Mouse (Mus musculus) MEL (cell line): Measurements from ENCODE around the gene Ndufs2. TPM values are rescaled to one million over a fixed set of nuclear protein-coding genes. Genes with fewer than 3 reads are reported as not detected.

ENCODE experiments used
- DNase-seq: peaks from one replicate; pipeline ENCODE4 v3.0.0; 2011; ENCODE audit warnings: low read depth, low spot score
- H3K27ac ChIP-seq: 2 replicates; pipeline ENCODE4 v1.5.1; 2012; ENCODE audit warnings: low read depth, mild to moderate bottlenecking, control low read depth, low read length, moderate library complexity; ENCODE audit not compliant: control insufficient read depth
- H3K27me3 ChIP-seq, 2 experiments: fragments of 150-350 bp in 1 of 2; sonication (generic) in 1 of 2; 2 replicates each; pipeline ENCODE4 v1.6.1; 2012; ENCODE audit warnings: low read length in 2 of 2, mild to moderate bottlenecking in 2 of 2, improper control_type of control experiment in 1 of 2, moderate library complexity in 1 of 2; ENCODE audit not compliant: insufficient read depth in 2 of 2, control insufficient read depth in 1 of 2
- H3K36me3 ChIP-seq, 2 experiments: 2 replicates each; pipeline ENCODE4 v1.6.1; 2012 to 2014; ENCODE audit warnings: low read length in 2 of 2, improper control_type of control experiment in 1 of 2, inconsistent platforms in 1 of 2, mild to moderate bottlenecking in 1 of 2; ENCODE audit not compliant: insufficient read depth in 2 of 2, control insufficient read depth in 1 of 2
- H3K4me1 ChIP-seq, 2 experiments: fragments of 150-350 bp in 1 of 2; sonication (generic) in 1 of 2; 2 replicates each; pipeline ENCODE4 v1.6.1; 2012; ENCODE audit warnings: low read length in 2 of 2, improper control_type of control experiment in 1 of 2, mild to moderate bottlenecking in 1 of 2; ENCODE audit not compliant: insufficient read depth in 2 of 2, control insufficient read depth in 1 of 2
- H3K4me3 ChIP-seq, 2 experiments: fragments of 150-350 bp in 1 of 2; sonication (generic) in 1 of 2; 2 replicates each; pipeline ENCODE4 v1.5.1; 2012; ENCODE audit warnings: low read depth in 2 of 2, low read length in 2 of 2, mild to moderate bottlenecking in 2 of 2, moderate library complexity in 2 of 2, control low read depth in 1 of 2, improper control_type of control experiment in 1 of 2; ENCODE audit not compliant: control insufficient read depth in 1 of 2, insufficient read depth in 1 of 2
- H3K79me2 ChIP-seq: 2 replicates; pipeline ENCODE4 v1.6.1; 2012; ENCODE audit warnings: mild to moderate bottlenecking, low read length, moderate library complexity; ENCODE audit not compliant: control insufficient read depth, poor library complexity, insufficient read depth
- H3K9ac ChIP-seq: 2 replicates; pipeline ENCODE4 v1.6.1; 2012; ENCODE audit warnings: low read depth, mild to moderate bottlenecking, control low read depth, low read length, moderate library complexity; ENCODE audit not compliant: control insufficient read depth, poor library complexity, severe bottlenecking
- H3K9me3 ChIP-seq: fragments of 150-350 bp; sonication (generic); replicated peaks from 2 replicates; pipeline ENCODE4 v1.6.1; 2012; ENCODE audit warnings: mild to moderate bottlenecking, low read length, improper control_type of control experiment, moderate library complexity; ENCODE audit not compliant: insufficient read depth
- E2F4 ChIP-seq: IDR thresholded peaks from 2 replicates; pipeline ENCODE4 v1.6.1; 2011; ENCODE audit warnings: low read depth, low read length, improper control_type of control experiment, borderline replicate concordance
- EP300 ChIP-seq, 2 experiments: IDR thresholded peaks; 2 replicates each; pipeline ENCODE4 v1.6.1; 2011; ENCODE audit warnings: improper control_type of control experiment in 2 of 2, low read length in 2 of 2, low read depth in 1 of 2, mild to moderate bottlenecking in 1 of 2
- GABPA ChIP-seq: IDR thresholded peaks from 2 replicates; pipeline ENCODE4 v1.6.1; 2012; ENCODE audit warnings: low read depth, mild to moderate bottlenecking, inconsistent platforms, low read length, improper control_type of control experiment, moderate library complexity
- JUND ChIP-seq: IDR thresholded peaks from 2 replicates; pipeline ENCODE4 v1.6.1; 2011; ENCODE audit warnings: low read depth, mild to moderate bottlenecking, improper control_type of control experiment, low read length
- MXI1 ChIP-seq: IDR thresholded peaks from 2 replicates; pipeline ENCODE4 v1.6.1; 2011; ENCODE audit warnings: mild to moderate bottlenecking, low read depth, low read length, improper control_type of control experiment
- MYC ChIP-seq: IDR thresholded peaks from 2 replicates; pipeline ENCODE4 v1.6.1; 2011; ENCODE audit warnings: low read depth, mild to moderate bottlenecking, low read length, improper control_type of control experiment, moderate library complexity
- POLR2A ChIP-seq, 2 experiments: IDR thresholded peaks; 2 replicates each; pipeline ENCODE4 v1.6.1; 2011 to 2012; ENCODE audit warnings: low read length in 2 of 2, mild to moderate bottlenecking in 2 of 2, control low read depth in 1 of 2, improper control_type of control experiment in 1 of 2, low read depth in 1 of 2, moderate library complexity in 1 of 2; ENCODE audit not compliant: control insufficient read depth in 1 of 2, insufficient read depth in 1 of 2, poor library complexity in 1 of 2
- POLR2AphosphoS2 ChIP-seq: IDR thresholded peaks from 2 replicates; pipeline ENCODE4 v1.6.1; 2011; ENCODE audit warnings: low read length, improper control_type of control experiment
- RCOR1 ChIP-seq: IDR thresholded peaks from 2 replicates; pipeline ENCODE4 v1.6.1; 2012; ENCODE audit warnings: low read depth, mild to moderate bottlenecking, inconsistent platforms, low read length, improper control_type of control experiment
- TBP ChIP-seq: IDR thresholded peaks from 2 replicates; pipeline ENCODE4 v1.8.0; 2011; ENCODE audit warnings: low read depth, low read length, improper control_type of control experiment
- USF1 ChIP-seq: IDR thresholded peaks from 2 replicates; pipeline ENCODE4 v1.6.1; 2014; ENCODE audit warnings: low read depth, mild to moderate bottlenecking, inconsistent platforms, low read length, improper control_type of control experiment, moderate library complexity
- USF2 ChIP-seq, 2 experiments: IDR thresholded peaks; 2 replicates each; pipeline ENCODE4 v1.6.1; 2011 to 2012; ENCODE audit warnings: improper control_type of control experiment in 2 of 2, low read length in 2 of 2, borderline replicate concordance in 1 of 2, inconsistent platforms in 1 of 2, low read depth in 1 of 2, mild to moderate bottlenecking in 1 of 2; ENCODE audit not compliant: insufficient read depth in 1 of 2
- ZKSCAN1 ChIP-seq: IDR thresholded peaks from 2 replicates; pipeline ENCODE4 v1.6.1; 2012; ENCODE audit warnings: low read depth, mild to moderate bottlenecking, inconsistent platforms, low read length, improper control_type of control experiment, moderate library complexity
- ZMIZ1 ChIP-seq: IDR thresholded peaks from 2 replicates; pipeline ENCODE4 v1.6.1; 2012; ENCODE audit warnings: low read depth, mild to moderate bottlenecking, inconsistent platforms, low read length, improper control_type of control experiment, moderate library complexity
- polyA plus RNA-seq, 2 experiments: library from polyadenylated mRNA; stranded (reverse) in 1 of 2; unstranded in 1 of 2; fragments of >175 nt in 1 of 2; fragments of >200 nt in 1 of 2; gene quantifications; 2 replicates each; pipeline versions ENCODE4 v1.2.1 to v1.2.4; 2012; ENCODE audit warnings: low replicate concordance in 2 of 2, low read depth in 1 of 2; ENCODE audit not compliant: insufficient read length in 2 of 2, insufficient read depth in 1 of 2, missing spikeins in 1 of 2
- total RNA-seq: library from RNA; depleted of rRNA; stranded (reverse); fragments of 300-350 nt; gene quantifications from 2 replicates; pipeline ENCODE4 v1.2.3, GENCODE M21; 2012

Gene Ndufs2
- total and polyA plus RNA-seq, 3 experiments: 169 to 415 (median 292) TPM

DNA sequence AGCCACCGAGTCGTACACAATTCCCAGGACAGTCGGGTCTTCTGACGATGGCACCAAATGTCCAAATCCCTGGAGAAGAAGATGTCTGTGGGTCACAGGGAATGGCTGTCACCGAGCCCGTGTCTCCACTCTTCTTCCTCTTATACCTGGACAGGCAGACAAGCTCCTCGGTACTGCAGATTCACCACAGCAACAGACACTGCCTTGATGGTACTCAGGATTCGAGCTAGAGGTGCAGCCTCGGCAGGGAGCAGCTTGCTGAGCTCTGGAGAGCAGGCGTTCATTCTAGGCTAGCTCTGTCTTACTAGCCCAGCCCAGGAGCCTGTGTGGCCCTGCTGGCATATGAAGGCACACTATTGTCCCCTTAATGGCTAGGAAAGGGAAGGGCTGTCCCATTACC is 26.5 kb upstream of the Ndufs2 start:
- Histone ChIP-seq H3K4me3 (no peak overlapping the region), H3K79me2 (peaks cover 4% of the 10 kb centered on the region; the same call in 1 of the 2 replicates), H3K9ac (no peak overlapping the region), H3K27me3 (no peaks in the 10 kb centered on the region), H3K4me1 (peaks cover 0 to 10% of the 10 kb centered on the region in 2 experiments; a peak in 1 of 4 replicates), H3K9me3 (no peaks in the 10 kb centered on the region), H3K36me3 (peaks cover 1 to 13% of the 10 kb centered on the region in 2 experiments), H3K27ac (no peak overlapping the region)
- no peak for TF ChIP-seq EP300 (IDR thresholded peaks at IDR 0.05; ENCODE audit: low read depth in 1 of 2, low read length in 2 of 2)
- DNase-seq: no peak

DNA sequence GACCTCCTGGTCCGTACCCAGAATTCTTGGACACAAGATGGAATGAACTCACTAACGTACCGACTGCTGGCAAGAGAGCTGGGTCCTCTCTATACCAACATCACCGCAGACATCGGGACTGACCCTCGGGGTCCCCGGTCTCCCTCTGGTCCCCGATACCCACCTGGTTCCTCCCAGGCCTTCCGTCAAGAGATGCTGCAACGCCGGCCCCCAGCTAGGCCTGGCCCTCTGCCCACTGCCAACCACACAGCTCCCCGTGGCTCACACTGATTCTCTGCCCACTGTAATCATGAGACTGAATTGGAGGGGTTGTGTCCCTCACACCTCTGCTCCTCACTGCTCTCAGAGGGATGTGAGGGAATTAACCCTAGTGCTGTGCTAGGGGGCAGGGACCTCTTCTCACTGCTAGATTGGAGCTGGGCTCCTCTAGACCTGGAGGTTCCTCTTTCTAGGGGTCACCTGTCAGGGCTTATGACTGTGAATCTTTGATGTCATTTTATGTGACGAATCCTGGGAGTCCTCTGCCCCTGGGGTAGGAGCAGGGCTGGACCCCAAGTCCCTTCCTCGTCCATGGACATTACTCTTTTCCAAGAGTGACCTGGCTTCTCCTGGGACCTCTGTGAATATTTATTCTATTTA is 25.0 kb upstream of the Ndufs2 start:
- Histone ChIP-seq H3K27me3 (no peaks in the 10 kb centered on the region), H3K9me3 (no peaks in the 10 kb centered on the region), H3K4me3 (no peak overlapping the region), H3K9ac (no peak overlapping the region), H3K79me2 (peaks cover 4% of the 10 kb centered on the region; the same call in 1 of the 2 replicates), H3K27ac (no peak overlapping the region), H3K36me3 (peaks cover 1 to 19% of the 10 kb centered on the region in 2 experiments), H3K4me1 (peaks cover 8 to 19% of the 10 kb centered on the region in 2 experiments)
- TF ChIP-seq ZMIZ1 (peak; percentile 61; the same call in 1 of the 2 replicates), JUND (no peak), USF2 (IDR thresholded peaks at IDR 0.05; ENCODE audit: borderline replicate concordance in 1 of 2, insufficient read depth in 1 of 2, low read depth in 1 of 2, low read length in 2 of 2) (0 out of 4 replicates have a peak, but pooled peaks of 1 of the 2 experiments have one; percentile 43), USF1 (peak; percentile 82), POLR2A (IDR thresholded peaks at IDR 0.05; ENCODE audit: control insufficient read depth in 1 of 2, insufficient read depth in 1 of 2, low read depth in 1 of 2, low read length in 2 of 2, poor library complexity in 1 of 2) (peak in 1 of 2 experiments; percentile 15; a peak in 1 of 4 replicates), GABPA (no peak), MXI1 (no peak), ZKSCAN1 (no peak), E2F4 (no peak), TBP (no peak), MYC (no peak), POLR2AphosphoS2 (peak; percentile 35; the same call in 1 of the 2 replicates), RCOR1 (no peak)
- peak; percentile 53 for DNase-seq
